Mouse (Mus musculus) heart, adult 11 months (tissue): Measurements from ENCODE around the gene Panx3.

Experiments
- DNase-seq: peaks from one replicate; pipeline ENCODE4 v3.0.0; 2022

The Panx3 gene

DNA sequence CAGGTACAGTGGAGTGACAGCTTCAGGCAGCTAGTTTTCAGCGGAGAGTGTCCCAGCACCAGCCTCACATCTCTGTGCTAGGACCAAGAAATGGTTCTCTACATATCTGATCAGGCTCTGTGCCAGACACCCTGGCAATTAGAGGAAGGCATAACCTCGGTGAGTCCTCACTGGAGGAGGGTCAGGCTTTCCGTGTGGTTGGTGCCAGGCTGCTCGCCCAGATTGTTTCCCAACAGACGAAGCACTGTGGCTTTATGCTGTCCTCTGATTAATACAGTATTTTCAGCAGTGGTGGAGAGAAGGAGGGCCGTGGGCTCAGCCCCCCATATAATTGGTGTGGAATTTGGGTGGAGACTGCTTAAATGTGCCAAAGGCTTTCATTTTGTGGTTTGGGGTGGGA, at the start of gene Panx3:
TSS of gene Panx3 (minus strand) at position 121 of the 400 bp plus-strand sequence.
- no peak for DNase-seq

DNA sequence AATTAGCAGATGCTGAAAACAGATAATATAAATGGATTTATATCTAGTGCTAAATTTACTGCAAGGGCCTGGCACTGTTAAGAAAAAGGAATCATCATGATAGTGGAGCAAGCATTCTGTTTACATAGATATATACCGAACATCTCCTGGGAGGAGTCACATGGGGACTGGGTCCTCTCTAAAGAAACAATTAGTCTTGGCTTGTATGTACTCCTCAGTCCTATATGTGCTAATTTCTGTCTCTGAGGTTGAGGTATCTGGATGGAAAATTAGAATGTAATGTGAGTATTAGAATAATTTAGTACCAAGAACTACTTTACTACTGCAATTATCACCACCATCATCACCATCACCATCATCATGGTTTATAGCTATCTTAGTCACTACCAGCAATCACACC, 47.1 kb upstream of the Panx3 start, which contains the start of gene Olfr160:
TSS of gene Olfr160 (minus strand) at position 101 of the 400 bp plus-strand sequence.
- DNase-seq: no peak

DNA sequence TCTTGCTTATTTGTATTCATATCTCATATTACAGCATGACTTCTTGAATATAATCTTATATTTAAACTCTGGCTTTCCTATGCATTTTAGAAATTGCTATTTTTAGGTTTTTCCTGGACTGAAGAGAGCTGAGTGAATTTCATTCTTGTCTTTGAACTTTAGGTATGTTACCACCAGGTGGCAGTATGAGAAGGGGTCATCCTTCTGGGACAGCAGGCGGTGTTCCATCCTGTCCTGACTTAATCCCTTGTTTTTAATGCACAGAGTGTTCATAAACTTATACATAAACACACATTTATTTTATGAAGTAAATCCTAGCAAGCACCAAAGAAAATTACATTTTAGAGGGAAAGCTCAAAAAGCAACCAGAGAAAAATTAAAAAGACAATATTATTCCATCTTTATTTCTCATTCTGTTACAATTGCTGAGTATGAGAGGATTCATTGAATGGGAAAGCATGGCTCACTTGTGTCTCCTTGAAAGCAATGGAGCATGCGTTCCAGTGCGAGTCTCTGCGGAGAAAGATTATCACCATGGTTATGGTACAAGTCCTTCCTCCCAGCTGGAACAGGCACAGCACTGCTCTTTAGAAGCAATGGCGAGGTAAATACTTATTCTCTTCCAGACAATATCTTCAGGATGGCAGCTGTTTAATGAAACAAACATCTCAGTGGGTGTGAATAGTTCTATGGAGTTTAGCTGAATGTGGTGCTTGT, 21.1 kb upstream of the Panx3 start:
- DNase-seq: no peak

DNA sequence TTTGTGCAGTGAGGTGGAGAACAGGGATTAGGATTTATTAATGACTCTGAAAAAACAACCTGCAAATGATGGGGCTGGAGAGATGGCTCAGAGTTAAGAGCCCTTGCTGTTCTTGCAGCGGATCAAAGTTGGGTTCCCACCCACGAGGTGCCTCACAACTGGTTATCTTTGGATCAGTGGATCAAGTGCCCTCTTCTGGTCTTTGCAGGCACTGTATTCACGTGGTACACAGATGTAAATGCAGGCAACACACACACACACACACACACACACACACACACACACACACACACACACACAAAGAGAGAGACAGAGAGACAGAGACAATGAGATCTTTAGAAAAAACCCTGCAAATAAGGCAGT, 18.9 kb upstream of the Panx3 start:
- no peak for DNase-seq

DNA sequence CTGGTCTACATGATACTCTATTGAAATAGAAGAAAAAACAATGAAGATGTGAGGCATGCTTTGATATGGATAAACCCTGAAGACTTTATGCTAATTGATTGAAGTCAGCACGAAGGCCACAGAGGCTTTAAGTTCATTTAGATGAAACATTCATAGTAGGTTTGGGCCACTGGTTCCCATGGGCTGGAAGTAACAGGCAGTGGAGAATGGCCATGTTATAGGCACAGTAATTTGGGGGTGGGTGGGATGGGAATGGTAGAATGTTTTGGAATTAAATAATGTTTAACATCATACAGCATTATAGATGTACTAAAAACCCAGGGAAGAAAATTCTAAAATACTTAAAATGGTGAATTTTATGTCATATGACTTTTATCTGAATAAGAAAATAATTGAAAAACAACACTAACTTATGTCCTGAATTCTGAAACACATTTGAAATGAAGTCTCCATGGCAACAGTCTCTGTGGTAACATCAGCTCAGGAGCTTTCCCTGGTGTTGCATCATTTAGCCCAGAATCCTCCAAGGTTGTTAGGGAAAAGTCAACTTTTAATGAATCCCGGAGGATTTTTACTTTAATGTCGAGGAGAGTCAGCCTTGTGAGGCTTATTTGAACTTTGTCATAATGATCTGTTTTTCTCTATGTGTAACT, 18.4 kb upstream of the Panx3 start:
- no peak for DNase-seq

DNA sequence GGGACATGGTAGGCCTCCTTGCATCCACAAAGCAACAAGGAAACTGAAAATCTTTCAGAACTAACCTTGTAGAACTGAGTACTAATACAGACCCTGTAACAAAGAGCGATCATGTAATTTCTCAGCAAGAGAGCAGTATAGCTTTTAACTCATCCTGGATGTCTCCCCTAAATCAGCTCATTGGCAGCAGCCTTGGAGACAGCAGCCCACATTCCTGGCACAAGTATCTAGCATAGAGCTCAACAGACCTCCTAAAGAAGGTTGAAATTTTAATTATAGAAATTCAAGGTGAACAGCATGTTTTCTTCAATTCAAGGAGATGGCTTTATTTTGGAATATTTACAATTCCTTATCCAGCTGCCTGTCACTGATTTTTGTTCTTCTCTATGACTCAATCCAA, 12.1 kb upstream of the Panx3 start:
- DNase-seq: peak; percentile 59

DNA sequence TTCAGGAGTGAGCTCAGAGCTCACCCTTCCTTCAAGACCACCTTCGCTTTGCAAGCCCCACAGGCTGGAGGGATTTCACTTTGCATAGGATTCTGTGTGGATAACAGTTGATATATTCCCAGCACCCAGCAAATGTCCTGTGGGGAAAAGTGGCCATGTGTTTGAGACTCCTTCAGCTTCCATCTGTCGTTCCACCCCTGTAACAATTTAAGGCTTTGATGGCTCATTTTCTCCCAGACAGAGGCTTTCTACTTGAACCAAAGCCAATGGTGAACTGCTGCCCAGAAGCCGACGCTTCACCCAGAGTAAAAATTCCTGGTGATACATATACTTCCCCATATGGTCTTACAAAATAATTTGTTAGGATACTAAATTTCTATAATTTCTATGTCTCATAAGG, 6.3 kb upstream of the Panx3 start:
- DNase-seq: no peak

DNA sequence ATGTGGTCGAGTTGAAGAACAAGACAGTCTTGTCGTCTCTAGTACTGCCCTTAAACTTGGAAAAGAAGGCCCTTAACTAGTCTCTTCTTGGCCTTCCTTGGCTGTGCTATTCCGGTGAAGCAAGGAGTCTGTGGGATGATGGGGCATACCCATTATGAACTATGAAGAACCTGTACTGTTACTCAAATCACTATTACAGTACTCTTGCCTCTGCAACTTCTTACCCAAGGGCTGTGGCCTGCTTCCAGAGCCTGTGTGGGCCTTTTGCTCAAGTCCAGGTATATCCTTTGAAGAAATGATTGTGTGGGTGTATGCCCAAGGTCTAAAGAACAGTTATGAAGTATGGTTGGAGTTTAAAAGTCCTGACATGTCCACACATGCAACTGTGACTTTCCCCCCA, 1.2 kb upstream of the Panx3 start:
- no peak for DNase-seq

DNA sequence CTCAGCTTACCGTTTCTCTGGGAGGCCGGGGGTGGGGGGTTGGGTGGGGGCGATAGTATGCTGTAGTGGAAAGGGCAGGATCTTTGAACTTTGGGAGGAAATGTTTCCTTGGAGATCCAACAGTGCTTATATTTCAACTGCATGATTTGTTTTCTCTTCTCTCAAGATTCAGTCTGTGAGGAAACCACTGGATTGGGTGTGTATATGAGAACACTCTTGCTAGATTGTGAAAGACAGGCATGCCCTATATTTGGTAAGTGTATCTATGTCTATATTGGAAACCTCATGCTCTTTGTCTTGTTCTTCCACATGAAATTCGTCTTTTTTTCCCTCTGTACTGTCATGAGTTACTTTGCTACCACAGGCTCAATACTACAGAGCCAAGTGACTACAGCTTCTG, 643 bp upstream of the Panx3 start:
- no peak for DNase-seq

DNA sequence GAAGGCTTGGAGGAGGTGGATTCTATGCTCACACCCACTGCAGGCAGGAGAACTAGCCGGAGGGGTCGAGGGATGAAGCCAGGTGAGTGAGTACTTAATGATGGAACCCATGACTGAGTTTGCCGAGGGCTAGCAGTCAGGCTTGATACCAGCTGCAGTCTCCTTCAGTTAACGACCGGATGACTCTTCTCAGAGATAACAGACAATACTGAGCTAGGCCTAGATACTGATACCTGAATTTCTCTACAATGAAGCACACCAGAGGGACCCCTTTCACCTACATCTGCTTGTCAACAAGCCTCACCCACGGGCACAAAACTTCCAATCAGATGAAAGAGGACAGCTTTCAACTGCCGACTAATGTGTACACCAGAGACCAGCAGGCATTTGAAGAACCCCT, 3.0 kb downstream of the Panx3 start:
- DNase-seq: no peak

DNA sequence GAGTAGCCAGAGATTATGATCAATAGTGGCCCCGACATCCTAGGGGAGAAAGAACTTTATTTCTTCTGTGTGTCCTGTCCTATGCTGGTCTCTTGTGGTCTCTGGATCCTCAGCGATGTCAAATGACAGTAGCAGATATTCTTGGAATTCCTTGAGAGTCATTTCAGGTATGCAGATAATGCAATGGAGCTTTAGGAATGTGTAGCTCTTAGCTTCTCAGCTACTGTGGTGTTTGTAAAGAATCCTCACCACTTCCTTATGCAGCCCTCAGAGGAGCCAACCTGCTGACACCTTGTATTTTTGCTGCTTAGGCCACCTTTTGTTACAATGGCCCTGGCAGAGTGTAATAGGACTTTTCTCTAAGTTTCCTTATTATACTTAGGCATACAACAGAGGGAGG, 4.4 kb downstream of the Panx3 start:
- no peak for DNase-seq

DNA sequence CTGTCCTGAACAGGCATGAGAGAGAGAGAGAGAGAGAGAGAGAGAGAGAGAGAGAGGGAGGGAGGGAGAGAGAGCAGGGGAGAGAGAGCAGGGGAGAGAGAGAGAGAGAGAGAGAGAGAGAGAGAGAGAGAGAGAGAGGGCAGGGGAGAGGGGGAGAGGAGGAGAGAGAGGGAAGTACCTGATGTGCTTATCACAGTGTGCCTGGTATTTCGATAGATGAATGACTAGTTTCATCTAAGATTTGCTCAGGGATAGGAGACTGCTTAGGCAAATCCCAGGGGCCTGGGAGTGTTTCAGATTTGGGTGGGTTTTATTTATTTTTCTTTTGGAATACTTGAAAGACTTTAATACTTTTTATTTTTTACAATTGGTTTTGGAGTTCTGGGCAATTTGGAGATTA, 5.8 kb downstream of the Panx3 start:
- no peak for DNase-seq

DNA sequence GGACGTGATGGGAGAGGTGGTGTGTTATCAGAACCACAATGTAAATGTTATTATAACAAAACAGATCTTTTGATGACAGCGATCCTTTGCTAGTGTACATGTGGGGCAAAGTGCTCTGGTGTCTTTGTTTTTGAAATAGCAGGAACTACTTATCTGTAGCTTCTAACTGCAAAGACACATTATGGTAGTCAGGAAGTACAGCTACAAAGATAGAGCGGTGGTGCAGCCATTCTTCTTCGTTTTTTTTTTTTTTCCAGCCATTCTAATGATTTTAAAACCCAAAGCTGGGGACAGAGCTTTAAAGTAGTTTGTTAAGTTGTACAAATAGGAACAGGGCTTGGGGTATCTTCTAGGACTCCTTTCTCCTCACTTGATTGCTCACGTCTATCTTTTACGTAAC, 9.6 kb downstream of the Panx3 start:
- no peak for DNase-seq

DNA sequence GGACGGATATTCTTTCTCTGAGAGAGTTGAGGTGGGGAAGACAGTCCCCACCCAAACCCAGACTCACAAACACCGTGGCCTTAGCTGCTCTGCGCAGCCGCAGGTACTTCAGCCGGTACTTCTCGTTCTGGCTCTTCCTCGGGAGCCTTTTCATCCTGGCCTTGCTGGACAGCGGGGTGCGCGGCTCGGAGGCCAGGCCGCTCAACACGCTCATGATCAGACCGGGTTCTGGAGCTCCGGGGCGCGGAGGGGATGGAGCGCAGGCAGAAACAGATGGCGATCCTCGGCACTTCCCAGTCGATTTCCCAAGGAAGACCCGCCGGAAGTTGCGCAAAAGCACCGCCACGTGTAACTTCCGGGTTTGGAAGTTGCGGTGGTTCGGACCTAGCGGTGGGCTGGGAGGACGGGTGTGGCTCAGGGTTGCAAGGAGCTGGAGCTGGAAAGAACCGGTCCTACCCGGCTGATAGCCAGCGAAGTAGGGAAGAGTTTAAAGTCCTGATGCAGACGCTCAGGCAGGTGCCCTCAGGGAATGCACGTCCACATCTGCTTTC, 12.0 kb downstream of the Panx3 start, which contains the start of gene Tbrg1:
TSS of gene Tbrg1 (minus strand) at position 382 of the 551 bp plus-strand sequence.
- DNase-seq: peak; percentile 99

DNA sequence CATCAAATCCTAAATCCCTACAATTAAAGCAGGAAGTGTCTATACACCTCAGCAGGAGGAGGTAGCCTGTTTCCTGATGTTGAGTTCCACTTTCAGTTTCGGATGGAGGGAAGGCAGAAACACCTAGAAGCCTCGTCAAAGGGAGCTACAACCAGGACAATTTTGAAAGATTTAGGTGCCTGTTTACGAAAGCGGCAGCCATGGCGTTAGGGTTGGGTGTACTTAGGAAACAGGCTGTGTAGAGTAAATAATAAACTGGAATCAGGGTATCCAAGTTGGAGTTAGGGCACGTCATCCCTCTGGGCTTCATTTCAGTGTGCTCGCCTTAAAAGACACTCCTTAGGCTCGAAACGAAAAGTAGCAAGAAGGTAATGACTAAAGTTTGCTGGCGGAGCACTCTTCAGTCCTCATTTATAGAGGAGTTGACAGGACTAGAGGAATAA, 12.6 kb downstream of the Panx3 start:
- peak; percentile 90 for DNase-seq

DNA sequence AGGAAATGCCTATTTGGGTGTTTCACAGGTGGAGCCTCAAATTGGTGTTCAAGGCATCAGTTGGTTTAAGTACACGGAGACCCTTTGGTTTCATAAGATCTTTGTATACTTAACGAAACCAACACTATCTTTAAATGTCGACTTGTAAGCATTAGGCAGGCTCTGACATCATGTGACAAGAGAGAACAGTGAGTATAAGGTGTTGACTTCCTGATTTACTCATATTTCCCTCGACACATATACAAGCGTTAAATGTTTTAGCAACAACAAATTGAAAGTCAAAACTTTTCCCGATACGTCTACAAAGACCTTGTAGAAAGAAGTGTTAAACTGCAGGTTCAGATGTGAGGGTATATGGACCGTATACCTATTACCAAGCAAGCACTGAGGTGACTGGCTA, 13.1 kb downstream of the Panx3 start:
- DNase-seq: no peak

DNA sequence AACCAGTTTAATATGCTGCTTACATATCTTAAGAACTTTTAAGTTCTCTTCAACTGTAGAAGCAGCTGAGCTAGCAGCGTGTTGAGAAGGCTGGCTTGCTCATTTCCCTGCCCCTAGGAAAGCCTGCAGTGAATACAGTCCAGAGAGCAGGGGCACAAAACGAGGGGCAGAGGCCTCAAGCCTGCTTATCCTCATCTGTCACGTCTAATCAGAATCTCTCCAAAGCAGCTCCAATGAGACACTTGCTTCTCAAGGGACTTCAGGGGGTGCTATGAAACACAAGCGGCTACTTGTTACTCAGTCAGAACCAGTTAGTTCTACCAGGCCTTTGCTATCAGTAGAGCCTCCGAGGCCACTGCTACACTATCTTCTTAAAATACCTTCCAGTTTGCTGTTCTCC, 15.2 kb downstream of the Panx3 start:
- no peak for DNase-seq

DNA sequence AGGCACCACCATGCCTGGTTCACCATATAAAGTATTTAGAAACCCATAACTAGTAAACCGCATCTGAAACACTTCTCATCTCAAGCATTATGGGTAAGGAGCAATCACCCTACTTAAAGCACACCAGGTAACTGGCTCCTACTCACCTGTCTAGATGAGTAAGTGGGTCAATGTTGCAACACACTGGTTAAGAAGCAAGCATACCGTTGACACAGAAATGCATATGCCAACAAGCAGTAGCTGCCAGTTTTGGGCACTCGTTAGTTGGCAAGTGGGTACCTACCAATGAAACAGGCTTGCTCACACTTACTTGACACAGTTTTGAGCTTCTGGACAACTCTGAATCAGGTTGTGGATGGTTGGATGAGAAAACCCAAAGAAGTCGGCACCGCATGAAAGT, 18.4 kb downstream of the Panx3 start:
- DNase-seq: no peak

DNA sequence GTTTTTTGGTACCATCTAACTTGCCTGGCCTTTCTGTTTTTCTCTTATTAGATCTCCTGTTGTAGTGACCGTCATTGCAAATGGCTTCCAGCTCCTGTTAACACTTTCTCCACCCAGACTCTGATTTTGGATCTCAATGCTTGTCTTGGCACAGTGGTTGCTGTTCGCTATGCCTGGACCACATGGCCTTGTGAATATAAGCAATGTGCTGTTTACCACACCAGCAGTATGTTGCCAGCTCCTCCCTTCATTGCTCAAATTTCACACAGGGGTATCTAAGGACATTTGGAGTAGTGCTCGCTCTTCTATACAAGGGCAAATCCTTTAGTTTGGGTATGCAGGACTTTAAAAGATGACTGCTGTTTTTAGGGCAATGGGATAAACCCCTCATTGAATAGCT, 22.8 kb downstream of the Panx3 start:
- peak; percentile 86 for DNase-seq

DNA sequence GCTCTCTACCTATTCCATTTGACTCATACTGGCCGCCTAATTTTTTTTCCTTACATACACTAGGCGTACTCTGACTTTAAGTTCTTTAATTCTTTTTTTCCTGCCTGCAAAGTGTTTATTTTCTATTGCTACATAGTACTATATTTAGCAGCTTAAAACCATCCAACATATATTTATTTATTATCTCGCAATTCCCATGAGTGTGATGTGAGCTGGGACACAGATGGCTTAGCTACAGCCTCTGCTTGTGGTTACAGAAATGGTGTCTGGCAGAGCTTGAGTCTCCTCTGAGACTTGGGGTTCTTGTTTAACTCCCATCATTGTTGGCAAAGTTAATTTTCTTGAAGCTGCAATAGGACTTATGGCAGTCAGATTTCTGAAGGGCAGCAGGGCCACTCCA, 30.3 kb downstream of the Panx3 start:
- no peak for DNase-seq

DNA sequence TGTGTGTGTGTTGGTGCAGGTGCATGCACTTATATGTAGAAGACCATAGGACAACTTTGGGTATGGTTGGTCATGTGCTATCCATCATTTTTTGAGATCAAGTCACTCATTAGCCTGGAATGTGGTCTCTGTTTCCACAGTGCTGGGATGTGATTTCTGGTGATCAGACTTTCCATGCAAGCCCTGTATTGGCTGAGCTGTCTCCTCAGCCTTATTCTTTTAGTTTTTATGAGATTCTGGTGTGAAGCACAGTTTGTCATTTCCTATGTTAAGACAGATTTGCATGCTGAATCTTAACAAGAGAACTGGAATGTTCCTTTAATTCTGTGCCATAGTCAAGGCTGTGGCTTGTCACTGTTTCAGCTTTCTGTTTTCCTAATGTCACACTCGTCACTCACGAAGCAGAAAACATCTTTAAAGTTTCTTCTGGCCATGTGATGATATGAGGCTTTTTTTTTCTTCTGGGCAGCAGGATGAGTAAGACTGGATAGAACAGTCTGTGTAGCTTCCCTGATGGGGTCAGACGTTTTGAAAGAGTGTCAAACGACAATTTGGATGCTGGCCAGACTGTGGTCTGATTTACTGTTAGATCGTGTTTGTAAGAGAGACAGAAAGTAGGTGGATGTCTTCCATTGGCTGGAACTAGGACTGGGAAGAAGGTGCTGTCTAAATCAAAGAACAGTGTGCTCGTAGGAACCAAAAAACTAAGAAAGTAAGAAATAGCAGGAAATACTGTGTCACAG, 32.1 kb downstream of the Panx3 start:
- DNase-seq: no peak

DNA sequence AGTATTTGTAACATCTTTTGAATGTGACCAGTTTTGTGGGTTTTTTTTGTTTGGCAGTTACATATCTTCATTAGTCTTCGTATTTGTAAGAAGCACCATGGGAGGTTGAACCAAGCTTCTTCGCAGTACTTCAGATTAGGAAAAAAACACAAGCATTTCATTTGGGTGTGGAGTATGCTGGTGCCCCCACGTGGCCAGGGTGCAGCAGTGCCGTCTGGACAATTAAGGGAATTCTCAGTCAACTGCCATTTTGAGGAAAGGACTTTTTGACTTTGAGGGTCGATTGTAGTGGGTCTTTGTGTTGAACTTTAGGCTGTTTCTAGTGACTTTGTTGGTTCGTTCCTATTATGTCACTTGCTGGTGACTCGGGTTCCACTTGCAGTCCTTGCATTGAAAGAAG, 32.7 kb downstream of the Panx3 start:
- peak; percentile 87 for DNase-seq

DNA sequence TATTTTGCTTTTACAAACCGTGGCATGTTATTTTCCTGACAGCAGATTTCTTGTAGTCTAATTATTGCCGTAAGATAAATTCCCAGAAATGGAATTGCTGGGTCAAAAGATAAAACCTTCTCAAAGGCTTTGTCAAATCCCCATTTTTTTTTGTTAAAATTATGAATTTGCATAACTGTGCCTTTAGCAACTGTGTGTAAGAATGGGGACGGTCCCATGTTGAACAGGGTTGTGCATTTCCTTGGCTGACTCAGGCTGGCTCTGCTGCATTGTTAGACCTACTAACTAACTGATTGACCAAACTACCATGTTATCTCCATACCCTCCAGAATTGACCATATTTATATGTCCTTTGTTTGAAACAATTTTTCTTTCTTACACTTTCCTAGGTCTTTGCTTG, 34.8 kb downstream of the Panx3 start:
- DNase-seq: no peak

DNA sequence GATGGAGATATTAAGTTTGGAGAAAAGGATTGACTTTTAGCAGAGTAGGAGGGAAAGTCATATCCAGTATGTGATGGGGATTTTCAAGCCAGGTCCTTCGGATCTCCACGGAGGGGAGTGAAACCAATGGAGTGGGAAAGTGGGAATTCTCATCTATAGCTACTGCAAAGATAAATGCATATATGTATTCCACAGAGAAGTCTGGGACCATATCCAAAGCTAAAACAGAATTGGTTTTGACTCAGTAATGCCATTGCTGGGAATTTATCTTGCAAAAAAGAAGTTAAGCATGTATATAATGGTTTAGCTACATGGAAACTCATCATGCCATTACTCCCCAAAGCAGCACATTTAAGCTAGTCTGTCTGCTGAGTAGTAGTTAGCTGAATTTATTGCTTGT, 36.7 kb downstream of the Panx3 start:
- no peak for DNase-seq
